Mouse (Mus musculus): ENCODE data around the gene Srarp. TPM values are rescaled to one million over a fixed set of nuclear protein-coding genes. Genes with fewer than 3 reads are reported as not detected.

Gene Srarp
- total RNA-seq (2021) = 1 to 10 TPM; 2.9 to 3.4 TPM
- long read RNA-seq = 0 reads

- no peak for DNase-seq (ENCODE audit: low spot score in 2 of 2)
Measured at GRCm38 (mm10) chr4:141435974-141436373, at the start of gene Srarp. Srarp (minus strand) TSS chr4:141436105.

- DNase-seq (ENCODE audit: low spot score in 2 of 2) = no peak
Measured at GRCm38 (mm10) chr4:141484071-141484470, 48.2 kb upstream of the Srarp start.

- DNase-seq (ENCODE audit: low spot score in 2 of 2) = peak in 1 of 2 experiments; percentile 16
Measured at GRCm38 (mm10) chr4:141479411-141479810, 43.5 kb upstream of the Srarp start.

- peak; percentile 25 to 27 for DNase-seq (ENCODE audit: low spot score in 2 of 2)
Measured at GRCm38 (mm10) chr4:141478794-141479193, 42.9 kb upstream of the Srarp start.

- no peak for DNase-seq (ENCODE audit: low spot score in 2 of 2)
Measured at GRCm38 (mm10) chr4:141478225-141478624, 42.3 kb upstream of the Srarp start.

- peak; percentile 63 to 75 for DNase-seq (ENCODE audit: low spot score in 2 of 2)
Measured at GRCm38 (mm10) chr4:141477681-141478102, 41.8 kb upstream of the Srarp start.

- DNase-seq (ENCODE audit: low spot score in 2 of 2) = no peak
Measured at GRCm38 (mm10) chr4:141474431-141474830, 38.5 kb upstream of the Srarp start.

GRCm38 (mm10) chr4:141472641-141473321 lies 36.9 kb upstream of the Srarp start:
- peak in 1 of 2 experiments; percentile 5 for DNase-seq (ENCODE audit: low spot score in 2 of 2)

GRCm38 (mm10) chr4:141471491-141471890 lies 35.6 kb upstream of the Srarp start:
- peak in 1 of 2 experiments; percentile 6 for DNase-seq (ENCODE audit: low spot score in 2 of 2)

GRCm38 (mm10) chr4:141469343-141469742 lies 33.4 kb upstream of the Srarp start:
- peak in 1 of 2 experiments; percentile 15 for DNase-seq (ENCODE audit: low spot score in 2 of 2)

- peak in 1 of 2 experiments; percentile 51 for DNase-seq (ENCODE audit: low spot score in 2 of 2)
Measured at GRCm38 (mm10) chr4:141468576-141468975, 32.7 kb upstream of the Srarp start.

- DNase-seq (ENCODE audit: low spot score in 2 of 2) = peak in 1 of 2 experiments; percentile 6
Measured at GRCm38 (mm10) chr4:141467581-141467927, 31.6 kb upstream of the Srarp start.

GRCm38 (mm10) chr4:141466844-141467580 lies 31.1 kb upstream of the Srarp start:
- DNase-seq (ENCODE audit: low spot score in 2 of 2) = peak; percentile 26 to 28

- DNase-seq (ENCODE audit: low spot score in 2 of 2) = peak in 1 of 2 experiments; percentile 12
Measured at GRCm38 (mm10) chr4:141466289-141466795, 30.4 kb upstream of the Srarp start.

GRCm38 (mm10) chr4:141465512-141466288 lies 29.8 kb upstream of the Srarp start:
- DNase-seq (ENCODE audit: low spot score in 2 of 2) = peak; percentile 8 to 20

GRCm38 (mm10) chr4:141464722-141465121 lies 28.8 kb upstream of the Srarp start:
- no peak for DNase-seq (ENCODE audit: low spot score in 2 of 2)

- DNase-seq (ENCODE audit: low spot score in 2 of 2) = no peak
Measured at GRCm38 (mm10) chr4:141463472-141463871, 27.6 kb upstream of the Srarp start.

GRCm38 (mm10) chr4:141461576-141461975 lies 25.7 kb upstream of the Srarp start:
- DNase-seq (ENCODE audit: low spot score in 2 of 2) = peak in 1 of 2 experiments; percentile 27

GRCm38 (mm10) chr4:141461088-141461487 lies 25.2 kb upstream of the Srarp start:
- peak in 1 of 2 experiments; percentile 14 for DNase-seq (ENCODE audit: low spot score in 2 of 2)

GRCm38 (mm10) chr4:141460481-141460880 lies 24.6 kb upstream of the Srarp start:
- no peak for DNase-seq (ENCODE audit: low spot score in 2 of 2)

- DNase-seq (ENCODE audit: low spot score in 2 of 2) = no peak
Measured at GRCm38 (mm10) chr4:141459766-141460165, 23.9 kb upstream of the Srarp start.
